Mouse (Mus musculus): ENCODE data around the gene Prdm16.
A peak's percentile ranks its signal among the peaks of the same experiment; 100 is the strongest.

The Prdm16 gene

GRCm38 (mm10) chr4:154424681-154425080 lies 212.0 kb downstream of the Prdm16 start:
- DNase-seq (ENCODE audit: low read depth, low spot score), result no peak

GRCm38 (mm10) chr4:154422431-154422913 lies 214.2 kb downstream of the Prdm16 start:
- no peak for DNase-seq (ENCODE audit: low read depth, low spot score)

- DNase-seq (ENCODE audit: low read depth, low spot score), result no peak
Measured at GRCm38 (mm10) chr4:154420749-154421148, 215.9 kb downstream of the Prdm16 start.

- no peak for DNase-seq (ENCODE audit: low read depth, low spot score)
Measured at GRCm38 (mm10) chr4:154419766-154420165, 216.9 kb downstream of the Prdm16 start.

- peak; percentile 86 for DNase-seq (ENCODE audit: low read depth, low spot score)
Measured at GRCm38 (mm10) chr4:154418993-154419392, 217.7 kb downstream of the Prdm16 start.

GRCm38 (mm10) chr4:154418327-154418744 lies 218.3 kb downstream of the Prdm16 start:
- no peak for DNase-seq (ENCODE audit: low read depth, low spot score)

- no peak for DNase-seq (ENCODE audit: low read depth, low spot score)
Measured at GRCm38 (mm10) chr4:154416728-154417127, 219.9 kb downstream of the Prdm16 start.

- no peak for DNase-seq (ENCODE audit: low read depth, low spot score)
Measured at GRCm38 (mm10) chr4:154414885-154415284, 221.8 kb downstream of the Prdm16 start.

- no peak for DNase-seq (ENCODE audit: low read depth, low spot score)
Measured at GRCm38 (mm10) chr4:154410559-154410958, 226.1 kb downstream of the Prdm16 start.

GRCm38 (mm10) chr4:154409841-154410240 lies 226.8 kb downstream of the Prdm16 start:
- peak; percentile 81 for DNase-seq (ENCODE audit: low read depth, low spot score)

- DNase-seq (ENCODE audit: low read depth, low spot score), result peak; percentile 86
Measured at GRCm38 (mm10) chr4:154409237-154409721, 227.4 kb downstream of the Prdm16 start.

GRCm38 (mm10) chr4:154402948-154403347 lies 233.7 kb downstream of the Prdm16 start:
- DNase-seq (ENCODE audit: low read depth, low spot score), result no peak

- DNase-seq (ENCODE audit: low read depth, low spot score), result no peak
Measured at GRCm38 (mm10) chr4:154401982-154402932, 234.4 kb downstream of the Prdm16 start.

GRCm38 (mm10) chr4:154401379-154401778 lies 235.3 kb downstream of the Prdm16 start:
- DNase-seq (ENCODE audit: low read depth, low spot score), result no peak

GRCm38 (mm10) chr4:154400256-154401171 lies 236.2 kb downstream of the Prdm16 start:
- no peak for DNase-seq (ENCODE audit: low read depth, low spot score)

- no peak for DNase-seq (ENCODE audit: low read depth, low spot score)
Measured at GRCm38 (mm10) chr4:154399634-154400033, 237.0 kb downstream of the Prdm16 start.

- no peak for DNase-seq (ENCODE audit: low read depth, low spot score)
Measured at GRCm38 (mm10) chr4:154396652-154397301, 239.9 kb downstream of the Prdm16 start.

GRCm38 (mm10) chr4:154394123-154394722 lies 242.4 kb downstream of the Prdm16 start:
- DNase-seq (ENCODE audit: low read depth, low spot score), result no peak

GRCm38 (mm10) chr4:154393196-154394122 lies 243.2 kb downstream of the Prdm16 start:
- DNase-seq (ENCODE audit: low read depth, low spot score), result peak; percentile 81

GRCm38 (mm10) chr4:154392641-154393040 lies 244.0 kb downstream of the Prdm16 start:
- no peak for DNase-seq (ENCODE audit: low read depth, low spot score)

Data from ZHBTc4 (cell line).